Mouse (Mus musculus): ENCODE results near the gene Thsd4. TPM values are rescaled to one million over a fixed set of nuclear protein-coding genes. Genes with fewer than 3 reads are reported as not detected.

Gene Thsd4
- polyA plus RNA-seq, 1 experiment = 1.7 TPM

- H3K79me2 ChIP-seq (ENCODE audit: control insufficient read depth, insufficient read depth) = no peaks in the 10 kb centered on the region
- no peak overlapping the region for H3ac ChIP-seq (ENCODE audit: control insufficient read depth, insufficient read length)
- peaks cover 26% of the 10 kb centered on the region for H3K27me3 ChIP-seq (ENCODE audit: control insufficient read depth, insufficient read depth, insufficient read length)
- no peak overlapping the region for H3K4me3 ChIP-seq
- TF ChIP-seq MYOG (IDR thresholded peaks at IDR 0.05; ENCODE audit: control insufficient read depth in 1 of 3, insufficient read depth in 1 of 3, insufficient read length in 2 of 3, low read depth in 2 of 3) (no peak), REST (IDR thresholded peaks at IDR 0.05; ENCODE audit: insufficient read depth, insufficient read length) (no peak), POLR2AphosphoS2 (IDR thresholded peaks at IDR 0.05; ENCODE audit: insufficient read length, low read depth) (no peak), TCF3 (IDR thresholded peaks at IDR 0.05; ENCODE audit: insufficient read length, low read depth) (no peak), MYOD1 (IDR thresholded peaks at IDR 0.05; ENCODE audit: control insufficient read depth in 1 of 3, insufficient read length in 2 of 3, low read depth in 2 of 3) (no peak), TCF12 (IDR thresholded peaks at IDR 0.05; ENCODE audit: insufficient read depth, poor library complexity, severe bottlenecking) (no peak), SRF (IDR thresholded peaks at IDR 0.05; ENCODE audit: control insufficient read depth, insufficient read length, low read depth) (no peak), CEBPB (IDR thresholded peaks at IDR 0.05; ENCODE audit: insufficient read depth, poor library complexity, severe bottlenecking) (no peak)
- no peak overlapping the region for H3K4me2 ChIP-seq (ENCODE audit: low read depth)
- no peaks in the 10 kb centered on the region for H3K36me3 ChIP-seq (ENCODE audit: control insufficient read depth, insufficient read depth)
These were observed 382.4 kb downstream of the Thsd4 start for GRCm38 (mm10) chr9:60139446-60139845.

- Histone ChIP-seq H3K4me2 (ENCODE audit: low read depth) (no peak overlapping the region), H3K27me3 (ENCODE audit: control insufficient read depth, insufficient read depth, insufficient read length) (peaks cover 25% of the 10 kb centered on the region), H3ac (ENCODE audit: control insufficient read depth, insufficient read length) (no peak overlapping the region), H3K79me2 (ENCODE audit: control insufficient read depth, insufficient read depth) (no peaks in the 10 kb centered on the region), H3K4me3 (no peak overlapping the region), H3K36me3 (ENCODE audit: control insufficient read depth, insufficient read depth) (no peaks in the 10 kb centered on the region)
- TF ChIP-seq TCF3 (IDR thresholded peaks at IDR 0.05; ENCODE audit: insufficient read length, low read depth) (no peak), TCF12 (IDR thresholded peaks at IDR 0.05; ENCODE audit: insufficient read depth, poor library complexity, severe bottlenecking) (no peak), MYOG (IDR thresholded peaks at IDR 0.05; ENCODE audit: control insufficient read depth in 1 of 3, insufficient read depth in 1 of 3, insufficient read length in 2 of 3, low read depth in 2 of 3) (no peak), SRF (IDR thresholded peaks at IDR 0.05; ENCODE audit: control insufficient read depth, insufficient read length, low read depth) (no peak), USF1 (IDR thresholded peaks at IDR 0.05; ENCODE audit: low read depth) (no peak), CEBPB (IDR thresholded peaks at IDR 0.05; ENCODE audit: insufficient read depth, poor library complexity, severe bottlenecking) (no peak), E2F4 (IDR thresholded peaks at IDR 0.05; ENCODE audit: insufficient read depth) (no peak)
These were observed 392.4 kb downstream of the Thsd4 start for GRCm38 (mm10) chr9:60129235-60129991.

DNA sequence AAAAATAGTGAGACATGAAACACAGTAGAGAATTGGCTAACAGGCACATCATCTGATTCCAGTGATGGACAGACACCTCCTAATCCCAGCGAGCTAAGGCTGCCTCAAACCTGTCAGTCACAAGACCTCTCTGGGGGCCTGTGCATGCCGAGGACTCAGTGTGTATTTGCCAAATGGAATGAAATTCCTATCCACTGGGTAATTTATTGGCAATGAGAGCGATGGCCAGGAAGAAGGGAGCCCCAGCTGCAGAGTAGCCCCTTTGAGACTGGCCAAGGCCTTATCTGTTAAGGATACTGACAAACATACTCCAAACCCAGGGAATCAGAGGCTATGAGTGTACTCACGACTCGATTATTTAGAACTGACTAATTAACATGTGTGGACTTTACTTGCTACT is 394.9 kb downstream of the Thsd4 start:
- Histone ChIP-seq H3K27me3 (ENCODE audit: control insufficient read depth, insufficient read depth, insufficient read length) (peaks cover 31% of the 10 kb centered on the region), H3K4me3 (no peak overlapping the region), H3ac (ENCODE audit: control insufficient read depth, insufficient read length) (no peak overlapping the region), H3K36me3 (ENCODE audit: control insufficient read depth, insufficient read depth) (no peaks in the 10 kb centered on the region), H3K4me2 (ENCODE audit: low read depth) (no peak overlapping the region), H3K79me2 (ENCODE audit: control insufficient read depth, insufficient read depth) (no peaks in the 10 kb centered on the region)
- TF ChIP-seq MAX (IDR thresholded peaks at IDR 0.05; ENCODE audit: low read depth) (no peak), SRF (IDR thresholded peaks at IDR 0.05; ENCODE audit: control insufficient read depth, insufficient read length, low read depth) (no peak), REST (IDR thresholded peaks at IDR 0.05; ENCODE audit: insufficient read depth, insufficient read length) (no peak), MYOD1 (IDR thresholded peaks at IDR 0.05; ENCODE audit: control insufficient read depth in 1 of 3, insufficient read length in 2 of 3, low read depth in 2 of 3) (no peak), E2F4 (IDR thresholded peaks at IDR 0.05; ENCODE audit: insufficient read depth) (no peak), CEBPB (IDR thresholded peaks at IDR 0.05; ENCODE audit: insufficient read depth, poor library complexity, severe bottlenecking) (no peak)

- no peak for TF ChIP-seq TCF12 (IDR thresholded peaks at IDR 0.05; ENCODE audit: insufficient read depth, poor library complexity, severe bottlenecking)
- TF ChIP-seq MYOD1 (IDR thresholded peaks at IDR 0.05; ENCODE audit: control insufficient read depth in 1 of 3, insufficient read length in 2 of 3, low read depth in 2 of 3) = no peak
- TF ChIP-seq MYOG (IDR thresholded peaks at IDR 0.05; ENCODE audit: control insufficient read depth in 1 of 3, insufficient read depth in 1 of 3, insufficient read length in 2 of 3, low read depth in 2 of 3) = no peak
- TF ChIP-seq E2F4 (IDR thresholded peaks at IDR 0.05; ENCODE audit: insufficient read depth) = no peak
- no peak for TF ChIP-seq REST (IDR thresholded peaks at IDR 0.05; ENCODE audit: insufficient read depth, insufficient read length)
- Histone ChIP-seq H3K4me3 (no peak overlapping the region), H3K27me3 (ENCODE audit: control insufficient read depth, insufficient read depth, insufficient read length) (peaks cover 23% of the 10 kb centered on the region)
These were observed 397.7 kb downstream of the Thsd4 start for GRCm38 (mm10) chr9:60124102-60124501.

GRCm38 (mm10) chr9:60123066-60123465 is 398.8 kb downstream of the Thsd4 start:
- Histone ChIP-seq H3K79me2 (ENCODE audit: control insufficient read depth, insufficient read depth) (no peaks in the 10 kb centered on the region), H3K27me3 (ENCODE audit: control insufficient read depth, insufficient read depth, insufficient read length) (peaks cover 30% of the 10 kb centered on the region), H3ac (ENCODE audit: control insufficient read depth, insufficient read length) (no peak overlapping the region), H3K4me2 (ENCODE audit: low read depth) (no peak overlapping the region), H3K36me3 (ENCODE audit: control insufficient read depth, insufficient read depth) (no peaks in the 10 kb centered on the region), H3K4me3 (no peak overlapping the region)
- TF ChIP-seq MYOG (IDR thresholded peaks at IDR 0.05; ENCODE audit: control insufficient read depth in 1 of 3, insufficient read depth in 1 of 3, insufficient read length in 2 of 3, low read depth in 2 of 3) (no peak), MAX (IDR thresholded peaks at IDR 0.05; ENCODE audit: low read depth) (no peak), SRF (IDR thresholded peaks at IDR 0.05; ENCODE audit: control insufficient read depth, insufficient read length, low read depth) (no peak), MYOD1 (IDR thresholded peaks at IDR 0.05; ENCODE audit: control insufficient read depth in 1 of 3, insufficient read length in 2 of 3, low read depth in 2 of 3) (no peak), POLR2AphosphoS2 (IDR thresholded peaks at IDR 0.05; ENCODE audit: insufficient read length, low read depth) (no peak), POLR2A (IDR thresholded peaks at IDR 0.05; ENCODE audit: insufficient read length, low read depth) (no peak), TCF12 (IDR thresholded peaks at IDR 0.05; ENCODE audit: insufficient read depth, poor library complexity, severe bottlenecking) (no peak)

More at GRCm38 (mm10) chr9:60124102-60124501, 397.7 kb downstream of the Thsd4 start:
- no peak overlapping the region for H3ac ChIP-seq (ENCODE audit: control insufficient read depth, insufficient read length)
- H3K36me3 ChIP-seq (ENCODE audit: control insufficient read depth, insufficient read depth) = no peaks in the 10 kb centered on the region
- no peaks in the 10 kb centered on the region for H3K79me2 ChIP-seq (ENCODE audit: control insufficient read depth, insufficient read depth)
- H3K4me2 ChIP-seq (ENCODE audit: low read depth) = no peak overlapping the region

Data from myocyte (in vitro differentiated cells).